Mouse (Mus musculus): ENCODE data around the gene St3gal2.
"Not testable (repeated sequence)": the region's sequence is repeated elsewhere in the genome, so short reads cannot be mapped to it uniquely, and the experiment has no call there.

Gene St3gal2

DNA sequence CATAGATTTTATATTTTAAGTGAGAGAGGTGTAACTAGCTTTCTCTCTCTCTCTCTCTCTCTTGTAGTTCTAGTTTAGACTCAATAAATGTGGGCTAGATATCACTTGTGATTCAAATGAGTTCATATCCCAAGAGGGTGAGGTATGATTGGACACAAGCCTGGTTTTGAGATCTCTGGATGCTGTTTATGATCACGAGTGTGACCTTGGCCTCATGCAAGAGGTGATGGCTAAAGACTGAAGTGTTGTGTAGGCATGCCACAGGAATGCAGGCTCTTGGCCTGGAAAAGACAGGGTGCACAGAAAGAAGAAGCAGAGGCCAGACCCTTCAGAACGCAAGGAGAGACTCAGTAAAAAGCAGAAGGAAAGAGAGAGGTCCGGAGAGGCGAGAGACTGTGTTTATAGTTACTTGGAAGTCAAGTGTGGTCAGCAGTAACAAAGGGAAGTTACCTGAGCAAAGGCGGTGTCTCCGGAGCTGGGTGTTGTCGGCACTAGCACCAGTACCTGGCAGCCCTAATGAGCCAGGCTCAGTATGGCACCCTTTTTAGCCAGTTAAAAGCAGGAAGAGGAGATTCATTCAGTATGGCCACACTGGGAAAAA lies 24.7 kb downstream of the St3gal2 start:
- DNase-seq (ENCODE audit: extremely low spot score) = no peak

- no peak for DNase-seq (ENCODE audit: extremely low spot score)
Measured at GRCm38 (mm10) chr8:110945716-110946115, 26.0 kb downstream of the St3gal2 start.

GRCm38 (mm10) chr8:110950065-110950484 lies 30.4 kb downstream of the St3gal2 start:
- no peak for DNase-seq (ENCODE audit: extremely low spot score)

GRCm38 (mm10) chr8:110954776-110955175 lies 35.1 kb downstream of the St3gal2 start:
- DNase-seq (ENCODE audit: extremely low spot score) = no peak

DNA sequence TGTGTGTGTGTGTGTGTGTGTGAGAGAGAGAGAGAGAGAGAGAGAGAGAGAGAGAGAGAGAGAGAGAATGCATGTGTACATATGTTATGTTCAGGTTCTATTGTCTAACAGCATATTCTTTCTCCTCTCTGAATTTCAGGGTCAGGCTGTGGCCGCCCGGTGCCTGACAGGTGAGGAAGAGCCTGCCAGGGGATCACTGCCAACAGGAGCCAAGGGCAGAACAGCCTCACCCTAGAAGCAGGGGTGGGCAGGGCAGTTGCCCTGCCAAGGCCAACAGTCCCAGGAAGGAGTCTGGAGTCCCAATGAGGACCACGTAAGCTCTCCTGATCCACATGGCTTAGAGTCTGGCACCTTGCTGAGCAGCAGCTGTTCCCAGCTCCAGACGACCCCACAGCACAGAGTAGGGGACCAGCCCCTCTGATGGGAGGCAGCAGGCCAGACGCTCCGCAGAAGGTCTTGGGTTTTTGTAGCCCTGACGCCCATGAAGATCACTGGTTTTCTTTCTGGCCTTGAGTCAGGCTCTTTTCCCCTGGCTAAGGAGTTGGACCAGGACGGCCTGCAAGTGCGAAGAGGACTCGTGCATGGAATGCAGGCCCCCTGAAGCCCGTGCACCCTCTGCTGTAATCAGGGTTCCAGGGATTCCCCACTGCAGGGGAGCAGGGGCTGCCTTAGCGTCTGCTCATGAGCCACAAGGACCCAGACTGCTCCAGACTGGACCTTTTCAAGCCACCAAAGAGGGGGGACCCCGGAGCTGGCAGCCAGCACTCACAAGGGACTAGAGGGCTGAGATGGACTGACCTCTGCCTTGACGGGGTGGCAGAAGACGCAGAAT lies 37.1 kb downstream of the St3gal2 start:
- DNase-seq (ENCODE audit: extremely low spot score) = no peak

GRCm38 (mm10) chr8:110957471-110957870 lies 37.7 kb downstream of the St3gal2 start:
- no peak for DNase-seq (ENCODE audit: extremely low spot score)

DNA sequence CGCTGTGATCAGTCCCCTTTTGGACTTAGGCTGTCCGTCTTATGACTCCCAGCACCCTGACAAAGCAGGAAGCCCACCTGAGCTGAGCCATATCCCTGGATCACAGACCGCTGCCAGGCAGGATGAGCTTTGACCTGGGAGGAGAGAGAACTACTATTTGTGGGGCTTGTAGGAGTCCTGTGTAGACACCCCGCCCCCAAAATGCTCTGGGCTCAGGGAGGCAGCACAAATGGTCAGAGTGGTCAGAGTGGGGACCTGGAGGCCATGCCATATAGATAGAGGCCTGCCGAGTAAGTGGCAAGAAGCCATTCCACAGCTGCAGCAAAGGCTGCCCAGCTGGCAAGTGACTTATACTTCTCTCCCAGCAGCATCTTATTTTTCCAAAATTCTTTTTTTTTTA lies 38.4 kb downstream of the St3gal2 start:
- no peak for DNase-seq (ENCODE audit: extremely low spot score)

DNA sequence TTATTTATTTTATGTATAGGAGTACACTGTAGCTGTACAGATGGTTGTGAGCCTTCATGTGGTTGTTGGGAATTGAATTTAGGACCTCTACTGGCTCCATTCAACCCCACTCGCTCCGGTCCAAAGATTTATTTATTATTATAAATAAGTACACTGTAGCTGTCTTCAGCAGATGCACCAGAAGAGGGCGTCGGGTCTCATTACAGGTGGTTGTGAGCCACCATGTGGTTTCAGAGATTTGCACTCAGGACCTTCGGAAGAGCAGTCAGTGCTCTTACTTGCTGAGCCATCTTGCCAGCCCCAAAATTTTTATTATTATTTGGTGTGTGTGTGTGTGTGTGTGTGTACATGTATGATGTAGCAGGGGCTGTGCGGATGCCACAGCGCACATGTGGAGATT lies 38.8 kb downstream of the St3gal2 start:
- not testable (repeated sequence) for DNase-seq (ENCODE audit: extremely low spot score)

- DNase-seq (ENCODE audit: extremely low spot score) = no peak
Measured at GRCm38 (mm10) chr8:110959071-110959780, 39.5 kb downstream of the St3gal2 start.

- DNase-seq (ENCODE audit: extremely low spot score) = no peak
Measured at GRCm38 (mm10) chr8:110959906-110960305, 40.2 kb downstream of the St3gal2 start.

- DNase-seq (ENCODE audit: extremely low spot score) = no peak
Measured at GRCm38 (mm10) chr8:110963051-110963450, 43.3 kb downstream of the St3gal2 start.

DNA sequence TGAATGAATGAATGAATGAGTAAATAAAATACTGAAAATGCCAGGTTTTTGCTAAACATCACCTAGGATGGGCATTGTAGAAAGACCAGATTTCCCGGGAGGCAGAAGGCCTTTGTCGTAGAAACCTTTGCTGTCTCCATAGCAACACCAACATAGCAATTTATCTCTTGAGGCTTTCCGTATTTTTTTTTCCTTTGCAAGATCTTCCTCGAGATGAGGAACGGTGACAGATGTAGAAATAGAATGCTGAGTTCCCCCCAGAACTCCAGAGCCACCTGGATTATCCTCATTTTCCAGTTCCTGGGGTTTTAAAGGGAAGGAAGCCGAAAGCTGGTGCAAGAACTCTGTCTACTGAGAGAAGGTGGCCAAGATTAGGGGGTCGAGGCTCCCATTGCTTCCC lies 44.9 kb downstream of the St3gal2 start:
- no peak for DNase-seq (ENCODE audit: extremely low spot score)

- DNase-seq (ENCODE audit: extremely low spot score) = no peak
Measured at GRCm38 (mm10) chr8:110965594-110965993, 45.9 kb downstream of the St3gal2 start.

DNA sequence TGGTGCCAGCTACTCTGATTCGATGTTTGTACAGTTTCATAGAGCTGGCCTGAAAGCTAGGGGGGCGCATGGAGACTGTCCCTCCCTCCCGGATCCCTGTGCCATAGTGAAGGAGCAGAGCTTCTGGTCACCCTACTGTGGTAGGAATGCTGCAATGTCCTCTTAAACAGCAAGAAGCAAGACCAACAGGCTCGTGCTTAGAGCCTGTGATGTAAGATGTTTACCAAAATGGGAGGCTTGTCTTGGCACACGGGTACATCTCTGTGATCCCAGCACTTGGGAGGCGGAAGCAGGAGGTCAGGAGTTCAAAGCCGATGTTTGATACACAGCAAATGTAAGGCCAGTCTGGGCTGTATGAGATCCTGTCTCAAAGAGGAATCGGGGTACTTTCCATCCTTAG lies 46.9 kb downstream of the St3gal2 start:
- no peak for DNase-seq (ENCODE audit: extremely low spot score)

DNA sequence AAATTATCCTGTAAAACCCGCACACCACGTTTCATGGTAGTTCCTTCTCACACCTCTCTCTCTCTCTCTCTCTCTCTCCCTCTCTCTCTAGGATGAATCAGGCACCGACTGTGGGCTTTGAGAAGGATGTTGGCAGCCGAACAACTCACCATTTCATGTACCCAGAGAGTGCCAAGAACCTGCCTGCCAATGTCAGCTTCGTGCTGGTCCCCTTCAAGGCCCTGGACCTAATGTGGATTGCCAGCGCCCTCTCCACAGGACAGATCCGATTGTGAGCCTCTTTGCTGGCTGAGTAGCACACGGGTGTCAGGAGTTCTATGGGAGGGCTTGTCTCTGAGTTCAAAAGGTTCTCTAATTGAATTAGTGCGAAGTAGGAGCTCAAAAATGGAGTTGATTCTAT lies 47.6 kb downstream of the St3gal2 start:
- DNase-seq (ENCODE audit: extremely low spot score) = no peak

- DNase-seq (ENCODE audit: extremely low spot score) = peak; percentile 91
Measured at GRCm38 (mm10) chr8:110969910-110970770, 50.4 kb downstream of the St3gal2 start.

DNA sequence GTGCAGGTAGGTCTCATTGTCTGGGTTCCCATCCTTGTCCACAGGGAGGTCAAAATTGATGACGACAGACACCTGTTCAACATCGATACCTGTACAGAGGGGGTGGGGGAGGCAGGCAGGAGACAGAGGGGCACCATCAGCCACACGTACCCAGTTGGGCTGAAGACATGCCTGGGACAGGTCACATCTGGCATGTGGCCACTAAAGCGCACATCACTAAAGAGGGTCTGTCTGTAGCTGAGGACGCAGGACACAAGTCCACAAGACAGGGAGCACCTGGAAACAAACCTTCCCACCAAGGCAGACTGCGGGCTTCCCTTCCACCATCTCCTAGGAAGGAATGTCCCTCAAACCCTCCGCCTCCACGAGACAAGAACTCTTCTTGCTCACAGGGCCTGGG lies 56.8 kb downstream of the St3gal2 start:
- not testable (repeated sequence) for DNase-seq (ENCODE audit: extremely low spot score)

DNA sequence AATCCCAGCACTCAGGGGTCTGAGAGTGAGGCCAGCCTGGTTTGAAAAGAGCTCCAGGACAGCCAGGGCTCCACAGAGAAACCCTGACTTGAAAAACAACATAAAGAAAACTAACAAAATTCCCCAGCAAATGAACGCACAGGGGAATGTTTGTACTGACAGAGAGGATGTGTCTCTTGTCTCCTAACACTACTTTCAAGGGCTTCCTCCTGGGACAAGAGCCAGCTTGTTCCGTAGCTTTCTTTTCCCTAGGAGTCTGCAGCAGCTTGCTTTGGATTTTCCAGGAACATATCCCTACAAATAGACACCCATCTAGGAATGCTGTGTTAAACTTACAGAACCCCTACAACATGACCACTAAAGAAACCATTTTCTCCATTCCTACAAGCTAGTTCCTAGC lies 58.3 kb downstream of the St3gal2 start:
- DNase-seq (ENCODE audit: extremely low spot score) = not testable (repeated sequence)

DNA sequence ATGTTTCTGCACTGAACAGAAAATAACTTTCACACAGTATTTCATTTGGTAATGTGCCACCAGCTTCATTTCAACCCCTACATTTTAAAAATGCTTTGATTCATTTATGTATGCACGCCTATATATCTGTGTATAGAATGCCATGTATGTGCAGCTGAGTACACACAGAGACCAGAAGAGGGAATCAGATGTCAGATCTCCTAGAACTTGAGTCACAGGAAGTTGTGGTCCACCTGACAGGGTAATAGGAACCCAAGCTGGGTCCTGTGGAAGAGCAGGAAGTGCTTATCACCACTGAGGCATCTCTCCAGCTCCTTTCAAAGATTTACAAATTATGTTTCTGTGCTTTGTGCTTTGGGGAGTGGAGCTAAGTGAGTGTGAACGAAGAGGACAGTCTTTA lies 61.6 kb downstream of the St3gal2 start:
- DNase-seq (ENCODE audit: extremely low spot score) = no peak

GRCm38 (mm10) chr8:110987805-110988744 lies 68.4 kb downstream of the St3gal2 start:
- no peak for DNase-seq (ENCODE audit: extremely low spot score)

GRCm38 (mm10) chr8:110990017-110990416 lies 70.3 kb downstream of the St3gal2 start:
- no peak for DNase-seq (ENCODE audit: extremely low spot score)

All from embryo, embryonic 9.5 days (tissue).